Mouse (Mus musculus) MEL (cell line): ENCODE measurements at regions not wholly inside any gene's neighbourhood (a gene's known extent, or its start where the extent isn't known, plus 50 kb on each side); places are given as distances from the start of the nearest gene placed in this dataset.

Experiments
- CHD2 ChIP-seq: IDR thresholded peaks from 2 replicates; pipeline ENCODE4 v1.6.1; 2011; ENCODE audit warnings: low read length, improper control_type of control experiment
- CTCF ChIP-seq, 3 experiments: IDR thresholded peaks in 2 of 3; conservative IDR thresholded peaks in 1 of 3; 2 replicates each; pipeline ENCODE4 v1.5.1; 2011 to 2012; ENCODE audit warnings: low read length in 3 of 3, low read depth in 2 of 3, mild to moderate bottlenecking in 2 of 3, improper control_type of control experiment in 1 of 3, inconsistent platforms in 1 of 3, mixed read lengths in 1 of 3, moderate library complexity in 1 of 3; ENCODE audit not compliant: control insufficient read depth in 1 of 3, insufficient read depth in 1 of 3, poor library complexity in 1 of 3, severe bottlenecking in 1 of 3
- EP300 ChIP-seq, 2 experiments: IDR thresholded peaks; 2 replicates each; pipeline ENCODE4 v1.6.1; 2011; ENCODE audit warnings: improper control_type of control experiment in 2 of 2, low read length in 2 of 2, low read depth in 1 of 2, mild to moderate bottlenecking in 1 of 2
- POLR2A ChIP-seq, 2 experiments: IDR thresholded peaks; 2 replicates each; pipeline ENCODE4 v1.6.1; 2011 to 2012; ENCODE audit warnings: low read length in 2 of 2, mild to moderate bottlenecking in 2 of 2, control low read depth in 1 of 2, improper control_type of control experiment in 1 of 2, low read depth in 1 of 2, moderate library complexity in 1 of 2; ENCODE audit not compliant: control insufficient read depth in 1 of 2, insufficient read depth in 1 of 2, poor library complexity in 1 of 2

GRCm38 (mm10) chr2:131673351-131673750 lies 111.3 kb upstream of the Adra1d start:
- no peak for TF ChIP-seq POLR2A (IDR thresholded peaks at IDR 0.05; ENCODE audit: control insufficient read depth in 1 of 2, insufficient read depth in 1 of 2, low read depth in 1 of 2, low read length in 2 of 2, poor library complexity in 1 of 2)
- TF ChIP-seq CHD2, result no peak
- TF ChIP-seq CTCF (IDR thresholded peaks at IDR 0.05 in 2 of 3, conservative IDR thresholded peaks at IDR 0.05 in 1 of 3; ENCODE audit: control insufficient read depth in 1 of 3, insufficient read depth in 1 of 3, low read depth in 2 of 3, low read length in 3 of 3, poor library complexity in 1 of 3, severe bottlenecking in 1 of 3), result no peak
- TF ChIP-seq EP300 (IDR thresholded peaks at IDR 0.05; ENCODE audit: low read depth in 1 of 2, low read length in 2 of 2), result no peak
